Mouse (Mus musculus): ENCODE measurements around the gene Senp2. TPM values are rescaled to one million over a fixed set of nuclear protein-coding genes. Genes with fewer than 3 reads are reported as not detected.

The Senp2 gene
- total and polyA plus RNA-seq, 3 experiments: 31.7 to 54.7 TPM; not detected in 1

- DNase-seq (ENCODE audit: low read depth, low spot score): no peak
- no peak for TF ChIP-seq MAX (IDR thresholded peaks at IDR 0.05; ENCODE audit: low read length)
- no peak for TF ChIP-seq POLR2AphosphoS2 (IDR thresholded peaks at IDR 0.05; ENCODE audit: low read length)
- no peak for TF ChIP-seq ETS1 (IDR thresholded peaks at IDR 0.05; ENCODE audit: low read depth, low read length)
- no peak for TF ChIP-seq E2F4 (IDR thresholded peaks at IDR 0.05; ENCODE audit: borderline replicate concordance, low read depth, low read length)
- TF ChIP-seq EP300 (IDR thresholded peaks at IDR 0.05; ENCODE audit: low read depth in 1 of 2, low read length in 2 of 2): no peak
- no peak for TF ChIP-seq ZC3H11A (IDR thresholded peaks at IDR 0.05; ENCODE audit: low read depth, low read length)
- no peak for TF ChIP-seq MXI1 (IDR thresholded peaks at IDR 0.05; ENCODE audit: low read depth, low read length)
- no peak for TF ChIP-seq GABPA (IDR thresholded peaks at IDR 0.05; ENCODE audit: low read depth, low read length)
- no peak for TF ChIP-seq CTCF (IDR thresholded peaks at IDR 0.05 in 2 of 3, conservative IDR thresholded peaks at IDR 0.05 in 1 of 3; ENCODE audit: control insufficient read depth in 1 of 3, insufficient read depth in 1 of 3, low read depth in 2 of 3, low read length in 3 of 3, poor library complexity in 1 of 3, severe bottlenecking in 1 of 3)
- no peak for TF ChIP-seq SIN3A (IDR thresholded peaks at IDR 0.05; ENCODE audit: low read length)
- TF ChIP-seq TBP (IDR thresholded peaks at IDR 0.05; ENCODE audit: low read depth, low read length): no peak
- no peak for TF ChIP-seq RCOR1 (IDR thresholded peaks at IDR 0.05; ENCODE audit: low read depth, low read length)
- TF ChIP-seq POLR2A (IDR thresholded peaks at IDR 0.05; ENCODE audit: control insufficient read depth in 1 of 2, insufficient read depth in 1 of 2, low read depth in 1 of 2, low read length in 2 of 2, poor library complexity in 1 of 2): no peak
- TF ChIP-seq BHLHE40 (IDR thresholded peaks at IDR 0.05; ENCODE audit: borderline replicate concordance, low read depth, low read length): no peak
- TF ChIP-seq USF2 (IDR thresholded peaks at IDR 0.05; ENCODE audit: borderline replicate concordance in 1 of 2, insufficient read depth in 1 of 2, low read depth in 1 of 2, low read length in 2 of 2): no peak
- TF ChIP-seq MYB (IDR thresholded peaks at IDR 0.05; ENCODE audit: low read depth, low read length): no peak
- TF ChIP-seq RAD21 (IDR thresholded peaks at IDR 0.05; ENCODE audit: low read depth, low read length): no peak
- Histone ChIP-seq H3K4me3 (ENCODE audit: control insufficient read depth in 1 of 2, insufficient read depth in 1 of 2, low read depth in 2 of 2, low read length in 2 of 2) (no peak overlapping the region), H3K79me2 (ENCODE audit: control insufficient read depth, insufficient read depth, low read length, poor library complexity) (no peaks in the 10 kb centered on the region), H3K4me1 (ENCODE audit: control insufficient read depth in 1 of 2, insufficient read depth in 2 of 2, low read length in 2 of 2) (0 out of 4 replicates have a peak, but pooled peaks cover 0 to 2% of the 10 kb centered on the region in 2 experiments), H3K9ac (ENCODE audit: control insufficient read depth, low read depth, low read length, poor library complexity, severe bottlenecking) (no peak overlapping the region), H3K27ac (ENCODE audit: control insufficient read depth, low read depth, low read length) (no peak overlapping the region), H3K27me3 (ENCODE audit: control insufficient read depth in 1 of 2, insufficient read depth in 2 of 2, low read length in 2 of 2) (peaks cover 0 to 2% of the 10 kb centered on the region in 2 experiments; a peak in 1 of 4 replicates), H3K36me3 (ENCODE audit: control insufficient read depth in 1 of 2, insufficient read depth in 2 of 2, low read length in 2 of 2) (no peaks in the 10 kb centered on the region), H3K9me3 (replicated peaks; ENCODE audit: insufficient read depth, low read length) (no peaks in the 10 kb centered on the region)
These were observed 31.9 kb upstream of the Senp2 start for GRCm38 (mm10) chr16:21977347-21977746.

GRCm38 (mm10) chr16:21983146-21983545 lies 26.1 kb upstream of the Senp2 start:
- Histone ChIP-seq H3K9me3 (replicated peaks; ENCODE audit: insufficient read depth, low read length) (no peaks in the 10 kb centered on the region), H3K27me3 (ENCODE audit: control insufficient read depth in 1 of 2, insufficient read depth in 2 of 2, low read length in 2 of 2) (peaks cover 0 to 2% of the 10 kb centered on the region in 2 experiments; a peak in 1 of 4 replicates), H3K27ac (ENCODE audit: control insufficient read depth, low read depth, low read length) (no peak overlapping the region), H3K9ac (ENCODE audit: control insufficient read depth, low read depth, low read length, poor library complexity, severe bottlenecking) (no peak overlapping the region), H3K79me2 (ENCODE audit: control insufficient read depth, insufficient read depth, low read length, poor library complexity) (no peaks in the 10 kb centered on the region), H3K4me1 (ENCODE audit: control insufficient read depth in 1 of 2, insufficient read depth in 2 of 2, low read length in 2 of 2) (no peaks in the 10 kb centered on the region), H3K36me3 (ENCODE audit: control insufficient read depth in 1 of 2, insufficient read depth in 2 of 2, low read length in 2 of 2) (no peaks in the 10 kb centered on the region), H3K4me3 (ENCODE audit: control insufficient read depth in 1 of 2, insufficient read depth in 1 of 2, low read depth in 2 of 2, low read length in 2 of 2) (no peak overlapping the region)
- TF ChIP-seq ZNF384 (IDR thresholded peaks at IDR 0.05; ENCODE audit: low read depth, low read length): no peak
- TF ChIP-seq MYB (IDR thresholded peaks at IDR 0.05; ENCODE audit: low read depth, low read length): no peak
- no peak for TF ChIP-seq RAD21 (IDR thresholded peaks at IDR 0.05; ENCODE audit: low read depth, low read length)
- TF ChIP-seq NELFE (IDR thresholded peaks at IDR 0.05; ENCODE audit: low read depth, low read length): no peak
- TF ChIP-seq TAL1 (IDR thresholded peaks at IDR 0.05; ENCODE audit: low read length): no peak
- no peak for TF ChIP-seq MXI1 (IDR thresholded peaks at IDR 0.05; ENCODE audit: low read depth, low read length)
- no peak for DNase-seq (ENCODE audit: low read depth, low spot score)
